Mouse (Mus musculus) liver, postnatal 0 days (tissue): ENCODE measurements around the gene Fut11.

Experiments
- CTCF ChIP-seq: sonication (generic); IDR thresholded peaks from 2 replicates; pipeline ENCODE4 v1.5.1; 2016; ENCODE audit warnings: antibody characterized with exemption, low read depth
- EP300 ChIP-seq: IDR thresholded peaks from 2 replicates; pipeline ENCODE4 v1.6.1; 2016; ENCODE audit warnings: antibody characterized with exemption, low read depth, mild to moderate bottlenecking

- TF ChIP-seq CTCF (peak; percentile 69), EP300 (no peak)
These were observed 2.2 kb downstream of the Fut11 start for GRCm38 (mm10) chr14:20696986-20697385.
